ENCODE assay signal across 7 mouse cellular contexts in genomic region chr2:25195211-25196156, GRCm38 (mm10). TPM values are rescaled to one million over a fixed set of nuclear protein-coding genes. Genes with fewer than 3 reads are reported as not detected.
A peak's percentile ranks its signal among the peaks of the same experiment; 100 is the strongest.
DNase-seq lines count a peak whose midpoint lies in the region; ATAC-seq lines count a peak whose summit lies in the region.

No protein-coding gene starts in this region.

- H3K9me3 ChIP-seq in heart, embryonic 13.5 days, result no peaks in the 10 kb centered on the region
- no peaks in the 10 kb centered on the region for H3K9me3 ChIP-seq in kidney, embryonic 16.5 days (ENCODE audit: low read length)
- no peaks in the 10 kb centered on the region for H3K9me3 ChIP-seq in stomach, embryonic 15.5 days

- no peak for ATAC-seq in heart, embryonic 13.5 days (ENCODE audit: extremely low read depth, insufficient number of reproducible peaks, low FRiP score, low TSS enrichment)
- peak; percentile 43; the same call in 1 of the 2 replicates for ATAC-seq in kidney, embryonic 16.5 days (ENCODE audit: low FRiP score, low TSS enrichment)
- peak; percentile 21; the same call in 1 of the 2 replicates for ATAC-seq in stomach, embryonic 15.5 days (ENCODE audit: insufficient read depth, low FRiP score, low read depth)

- peak overlapping the region; percentile 70 for H3K4me2 ChIP-seq in heart, embryonic 13.5 days
- H3K4me2 ChIP-seq in kidney, embryonic 16.5 days (replicated peaks; ENCODE audit: low read depth, low read length), result peak overlapping the region; percentile 70
- peak overlapping the region; percentile 66 for H3K4me2 ChIP-seq in stomach, embryonic 15.5 days

- H3K4me1 ChIP-seq in heart, embryonic 13.5 days, result peaks cover 51% of the 10 kb centered on the region
- peaks cover 40% of the 10 kb centered on the region for H3K4me1 ChIP-seq in kidney, embryonic 16.5 days (ENCODE audit: insufficient read depth, low read length)
- H3K4me1 ChIP-seq in stomach, embryonic 15.5 days, result peaks cover 29% of the 10 kb centered on the region

- H3K27ac ChIP-seq in heart, embryonic 13.5 days (replicated peaks), result peak overlapping the region; percentile 80
- peak overlapping the region; percentile 88 for H3K27ac ChIP-seq in kidney, embryonic 16.5 days (ENCODE audit: low read length)
- H3K27ac ChIP-seq in stomach, embryonic 15.5 days, result peak overlapping the region; percentile 90

- peaks cover 15% of the 10 kb centered on the region for H3K36me3 ChIP-seq in heart, embryonic 13.5 days
- H3K36me3 ChIP-seq in kidney, embryonic 16.5 days (ENCODE audit: insufficient read depth, low read length), result peaks cover 17% of the 10 kb centered on the region
- H3K36me3 ChIP-seq in stomach, embryonic 15.5 days, result peaks cover 10% of the 10 kb centered on the region

- DNase-seq in ES-CJ7 (ENCODE audit: low read depth, low spot score), result peak; percentile 51
- peak; percentile 69 for DNase-seq in adrenal gland, postnatal 25 days
- peak; percentile 92 for DNase-seq in lung, postnatal 36 days
- no peak for DNase-seq in right cerebral cortex, postnatal 25 days

- 15% methylated on average over 55 of the region's 55 CpGs for WGBS in heart, embryonic 13.5 days
- 20% methylated on average over 55 of the region's 55 CpGs for WGBS in kidney, embryonic 16.5 days
- WGBS in stomach, embryonic 15.5 days, result 17% methylated on average over 55 of the region's 55 CpGs

- peak overlapping the region; percentile 46 for H3K4me3 ChIP-seq in heart, embryonic 13.5 days
- peak overlapping the region; percentile 48 for H3K4me3 ChIP-seq in kidney, embryonic 16.5 days (ENCODE audit: low read length)
- peak overlapping the region; percentile 43 for H3K4me3 ChIP-seq in stomach, embryonic 15.5 days (replicated peaks)

- H3K27me3 ChIP-seq in heart, embryonic 13.5 days (replicated peaks), result peaks cover 30% of the 10 kb centered on the region
- peaks cover 12% of the 10 kb centered on the region for H3K27me3 ChIP-seq in kidney, embryonic 16.5 days (ENCODE audit: insufficient read depth, low read length)
- 0 out of 2 replicates have a peak, but pooled peaks cover 4% of the 10 kb centered on the region for H3K27me3 ChIP-seq in stomach, embryonic 15.5 days (replicated peaks)

- peak overlapping the region; percentile 68 for H3K9ac ChIP-seq in heart, embryonic 13.5 days
- H3K9ac ChIP-seq in kidney, embryonic 16.5 days (replicated peaks; ENCODE audit: low read length), result peak overlapping the region; percentile 58
- peak overlapping the region; percentile 24 for H3K9ac ChIP-seq in stomach, embryonic 15.5 days

RNA-seq across cellular contexts. Expression of gene Tor4a, which starts 1.2 kb away (rescaled TPM):
- 28.1 and 33.9 TPM in 2 replicates for total RNA-seq in adrenal gland, postnatal 25 days (2021)
- polyA plus RNA-seq in heart, embryonic 13.5 days (2015; fragmentation: Nextera tagmentation; extraction: Ambion mirVana), result 6.4 and 6.9 TPM in 2 replicates
- 16.0 and 16.8 TPM in 2 replicates for polyA plus RNA-seq in kidney, embryonic 16.5 days (2015; fragmentation: Nextera tagmentation; extraction: Ambion mirVana)
- 15.5 and 17.2 TPM in 2 replicates for polyA plus RNA-seq in stomach, embryonic 15.5 days (2015; fragmentation: Nextera tagmentation; extraction: Ambion mirVana)

RNA-seq across cellular contexts. Expression of gene Nrarp, which starts 14.9 kb away (rescaled TPM):
- total RNA-seq in adrenal gland, postnatal 25 days (2021), result 2.2 and 4.0 TPM in 2 replicates
- 7.7 and 8.2 TPM in 2 replicates for polyA plus RNA-seq in heart, embryonic 13.5 days (2015; fragmentation: Nextera tagmentation; extraction: Ambion mirVana)
- 18.4 and 18.8 TPM in 2 replicates for polyA plus RNA-seq in kidney, embryonic 16.5 days (2015; fragmentation: Nextera tagmentation; extraction: Ambion mirVana)
- polyA plus RNA-seq in stomach, embryonic 15.5 days (2015; fragmentation: Nextera tagmentation; extraction: Ambion mirVana), result 16.9 and 17.1 TPM in 2 replicates

RNA-seq across cellular contexts. Expression of gene Nelfb, which starts 15.8 kb away (rescaled TPM):
- 61.8 and 66.9 TPM in 2 replicates for total RNA-seq in adrenal gland, postnatal 25 days (2021)
- polyA plus RNA-seq in heart, embryonic 13.5 days (2015; fragmentation: Nextera tagmentation; extraction: Ambion mirVana), result 68.8 and 72.8 TPM in 2 replicates
- 131 and 138 TPM in 2 replicates for polyA plus RNA-seq in kidney, embryonic 16.5 days (2015; fragmentation: Nextera tagmentation; extraction: Ambion mirVana)
- 105 and 106 TPM in 2 replicates for polyA plus RNA-seq in stomach, embryonic 15.5 days (2015; fragmentation: Nextera tagmentation; extraction: Ambion mirVana)

RNA-seq across cellular contexts. Expression of gene Stpg3, which starts 19.0 kb away (rescaled TPM):
- not detected in 2 replicates for total RNA-seq in adrenal gland, postnatal 25 days (2021)
- polyA plus RNA-seq in heart, embryonic 13.5 days (2015; fragmentation: Nextera tagmentation; extraction: Ambion mirVana), result not detected in 2 replicates
- 0.54 and 0.82 TPM in 2 replicates for polyA plus RNA-seq in kidney, embryonic 16.5 days (2015; fragmentation: Nextera tagmentation; extraction: Ambion mirVana)
- polyA plus RNA-seq in stomach, embryonic 15.5 days (2015; fragmentation: Nextera tagmentation; extraction: Ambion mirVana), result 0.18 TPM in 1 of 2 replicates, not detected in the other

RNA-seq across cellular contexts. Expression of gene Fam166a, which starts 23.1 kb away (rescaled TPM):
- 0.46 TPM in 1 of 2 replicates, not detected in the other for total RNA-seq in adrenal gland, postnatal 25 days (2021)
- not detected in 2 replicates for polyA plus RNA-seq in heart, embryonic 13.5 days (2015; fragmentation: Nextera tagmentation; extraction: Ambion mirVana)
- 0.37 TPM in 1 of 2 replicates, not detected in the other for polyA plus RNA-seq in kidney, embryonic 16.5 days (2015; fragmentation: Nextera tagmentation; extraction: Ambion mirVana)
- polyA plus RNA-seq in stomach, embryonic 15.5 days (2015; fragmentation: Nextera tagmentation; extraction: Ambion mirVana), result 0.92 and 1.5 TPM in 2 replicates
